Mouse (Mus musculus) embryonic fibroblast, embryonic 13.5 days (primary cell): Measurements from ENCODE around the gene Sipa1.

Source experiments
- CTCF ChIP-seq: IDR thresholded peaks from 2 replicates; pipeline ENCODE4 v1.5.1; 2011; ENCODE audit warnings: mild to moderate bottlenecking, control low read depth, low read length, moderate library complexity, borderline replicate concordance; ENCODE audit not compliant: insufficient read depth
- POLR2A ChIP-seq: IDR thresholded peaks from 2 replicates; pipeline ENCODE4 v1.6.1; 2011; ENCODE audit warnings: low read depth, mild to moderate bottlenecking, control low read depth, low read length, moderate library complexity

GRCm38 (mm10) chr19:5637069-5638047 lies 26.1 kb downstream of the Sipa1 start, which contains the start of gene Rela:
- TF ChIP-seq CTCF (no peak), POLR2A (peak; percentile 79)
